Mouse (Mus musculus) CD4-positive naive resting alpha-beta T cell, adult 76 days (primary cell): ENCODE measurements around the gene Cux1. TPM values are rescaled to one million over a fixed set of nuclear protein-coding genes. Genes with fewer than 3 reads are reported as not detected.

ENCODE experiments used
- total RNA-seq: library from RNA; stranded (reverse); gene quantifications from one replicate; pipeline ENCODE4 v1.2.4, GENCODE M21; 2023

The Cux1 gene
- total RNA-seq = 83.7 TPM

DNA sequence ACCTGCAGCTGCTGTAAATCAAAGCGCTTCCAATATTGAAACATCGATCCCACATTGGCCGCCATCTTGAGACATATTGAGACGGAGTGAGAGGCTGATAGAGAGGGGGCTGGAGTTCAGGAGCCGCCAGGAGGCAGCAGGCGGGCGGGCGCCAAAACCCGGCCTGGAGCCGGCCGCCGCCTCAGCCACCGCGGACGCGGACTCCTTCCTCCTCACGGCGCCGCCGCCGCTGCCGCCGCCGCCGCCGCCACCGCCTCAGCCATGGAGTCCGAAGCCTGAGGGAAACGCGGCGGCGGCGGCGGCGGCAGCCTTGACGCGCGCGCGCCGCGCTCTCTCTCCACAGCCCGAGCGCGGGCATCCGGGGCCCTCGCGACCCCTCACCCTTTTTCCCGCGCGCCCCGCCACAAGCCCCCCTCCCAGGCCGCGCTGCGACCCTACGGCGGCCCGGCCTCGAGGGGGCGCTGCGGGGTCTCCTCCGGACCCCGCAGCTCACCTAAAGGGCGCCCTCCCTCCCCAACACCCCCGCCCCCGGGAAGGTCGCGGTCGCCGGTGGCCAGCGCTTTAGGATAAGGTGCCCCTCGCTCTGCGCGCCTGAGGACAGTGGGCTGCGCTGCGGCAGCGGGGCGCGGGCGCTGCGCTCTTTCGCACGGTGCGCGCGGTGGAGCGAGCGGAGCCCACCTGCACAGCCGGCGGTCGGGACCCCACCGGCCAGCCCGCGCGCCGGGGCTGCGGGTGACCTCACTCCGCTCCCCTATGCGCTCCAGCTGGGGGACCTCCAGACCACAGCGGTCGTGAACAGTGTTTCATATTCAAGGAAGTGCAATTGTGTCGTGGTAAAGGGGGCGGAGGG, at the start of gene Cux1:
Cux1 (minus strand) TSS at position 315 of the 850 bp plus-strand sequence.

DNA sequence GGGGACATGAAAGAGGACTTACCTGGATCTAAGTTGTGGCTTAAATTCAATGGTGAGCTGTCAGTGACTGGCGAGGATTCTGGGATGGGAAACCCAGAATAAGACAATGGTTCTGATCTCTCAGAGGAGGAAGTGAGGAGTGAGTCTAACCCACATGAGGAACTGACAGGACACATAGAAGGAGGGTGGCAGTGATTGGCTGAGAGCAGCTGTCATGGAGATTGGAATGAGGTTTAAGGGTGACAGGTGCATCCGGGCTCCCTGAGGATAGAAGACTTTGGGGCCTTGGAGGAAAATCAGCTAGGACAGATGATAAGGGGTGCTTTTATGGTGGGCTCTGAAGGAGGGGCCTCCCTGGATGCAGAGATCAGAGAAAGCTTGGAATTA, 320.8 kb downstream of the Cux1 start, which contains the start of gene Sh2b2:
Sh2b2 (minus strand) TSS at position 105 of the 387 bp plus-strand sequence.

DNA sequence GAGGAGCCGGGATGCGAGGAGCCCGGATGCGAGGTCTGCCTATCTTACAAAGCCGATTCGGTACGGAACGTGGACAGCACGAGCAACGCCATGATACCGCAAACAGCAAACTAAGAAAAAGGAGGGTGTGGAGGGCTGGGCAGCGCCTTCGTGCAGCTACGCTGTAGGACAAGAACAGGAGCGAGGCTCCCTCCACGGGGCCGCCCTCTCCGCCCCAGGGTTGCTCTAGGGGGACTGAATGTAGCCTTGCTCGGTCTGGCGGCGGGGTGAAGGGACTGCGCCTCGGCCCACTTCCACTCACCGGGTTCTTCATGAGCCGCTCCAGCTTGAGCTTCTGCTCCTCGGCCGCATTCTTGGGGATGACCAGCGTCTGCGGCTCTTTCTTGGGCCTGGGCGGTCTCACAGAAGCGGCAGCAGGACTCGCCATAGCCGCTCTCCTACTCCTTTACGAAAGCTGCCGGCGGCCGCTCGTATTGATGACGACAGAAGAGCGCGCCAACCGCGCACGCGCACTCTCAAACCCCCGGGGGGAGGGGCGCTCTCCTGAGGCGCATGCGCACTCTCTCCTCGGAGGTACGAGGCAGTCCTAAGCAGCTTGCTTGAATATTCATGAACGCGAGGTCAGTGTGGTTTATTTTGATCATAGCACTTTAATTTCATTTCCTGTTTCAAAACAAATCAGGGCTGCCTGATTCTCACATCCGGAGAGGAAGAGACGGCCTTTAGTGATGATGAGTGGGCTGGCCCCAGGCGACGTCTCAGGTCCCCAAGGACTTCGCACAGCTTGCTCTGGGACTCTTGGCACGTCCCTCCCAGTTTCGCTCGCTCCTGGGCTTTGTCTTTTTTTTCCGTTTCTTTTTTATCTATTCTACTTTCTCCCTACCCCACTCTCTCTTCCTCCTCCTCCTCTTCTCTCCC, 368.6 kb downstream of the Cux1 start, which contains the start of gene Prkrip1:
Prkrip1 (minus strand) TSS at position 490 of the 918 bp plus-strand sequence.

Other genes with a start within 250 kb of the Cux1 start
- gene Myl10, start 125.7 kb upstream of the Cux1 start, total RNA-seq = not detected